Mouse (Mus musculus): ENCODE measurements around the gene Cyp2d22.
"Not testable (repeated sequence)": the region's sequence is repeated elsewhere in the genome, so short reads cannot be mapped to it uniquely, and the experiment has no call there.

Gene Cyp2d22

DNA sequence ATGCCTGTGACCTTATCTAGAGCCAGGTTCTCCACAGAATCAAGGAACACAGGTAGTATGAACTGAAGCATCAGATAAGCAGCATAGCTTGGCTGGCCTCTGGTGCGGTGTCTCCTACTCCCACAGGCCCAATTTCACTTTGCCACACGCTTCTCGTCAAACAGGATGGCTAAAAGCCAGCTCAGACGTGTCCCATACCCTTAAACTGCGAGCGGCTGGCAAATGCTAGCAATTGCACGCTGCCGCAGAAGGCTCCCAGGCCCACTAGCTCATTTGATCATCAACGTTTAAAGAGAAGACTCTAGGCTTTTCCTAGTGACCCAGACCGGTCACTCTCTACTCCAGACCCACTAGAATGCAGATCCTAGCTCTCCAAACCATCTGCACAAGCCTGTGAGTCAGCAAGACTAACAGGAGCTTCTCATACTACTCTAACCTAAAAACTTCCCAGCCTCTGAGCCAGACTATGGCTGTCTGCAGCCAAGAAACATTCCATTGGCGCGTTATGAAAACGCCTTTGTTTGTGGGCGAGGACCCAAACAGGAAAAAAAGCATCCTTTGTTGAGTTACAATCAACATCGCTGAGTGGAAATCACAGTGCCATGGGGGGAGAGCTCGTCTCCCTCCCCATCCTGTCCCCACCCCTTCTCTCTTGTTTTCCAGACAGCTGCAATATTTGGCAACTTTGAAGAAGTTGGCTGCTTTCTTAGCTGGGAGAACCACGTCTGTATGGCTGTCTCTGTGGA lies 3.5 kb downstream of the Cyp2d22 start:
- DNase-seq (ENCODE audit: low read depth, low spot score), result no peak

DNA sequence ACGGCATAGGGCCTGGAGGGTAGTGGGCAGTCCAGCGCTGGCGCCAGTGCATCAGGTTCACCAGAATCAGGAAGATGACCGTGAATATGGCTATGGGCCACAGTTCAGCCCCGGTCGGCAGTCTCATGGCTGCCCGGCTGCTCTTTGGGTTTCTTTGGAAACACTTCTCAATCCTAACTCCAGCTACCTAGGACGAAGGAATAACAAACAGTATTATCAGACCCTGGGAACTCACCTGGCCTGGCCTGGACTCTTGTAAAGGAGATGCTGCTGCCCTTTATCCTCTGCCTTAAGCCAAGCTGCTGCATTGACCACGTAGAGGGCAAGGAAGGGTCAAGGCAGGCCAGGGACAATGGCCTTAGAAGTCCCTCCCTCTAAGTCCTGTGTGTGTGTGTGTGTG lies 4.2 kb downstream of the Cyp2d22 start:
- no peak for DNase-seq (ENCODE audit: low read depth, low spot score)

DNA sequence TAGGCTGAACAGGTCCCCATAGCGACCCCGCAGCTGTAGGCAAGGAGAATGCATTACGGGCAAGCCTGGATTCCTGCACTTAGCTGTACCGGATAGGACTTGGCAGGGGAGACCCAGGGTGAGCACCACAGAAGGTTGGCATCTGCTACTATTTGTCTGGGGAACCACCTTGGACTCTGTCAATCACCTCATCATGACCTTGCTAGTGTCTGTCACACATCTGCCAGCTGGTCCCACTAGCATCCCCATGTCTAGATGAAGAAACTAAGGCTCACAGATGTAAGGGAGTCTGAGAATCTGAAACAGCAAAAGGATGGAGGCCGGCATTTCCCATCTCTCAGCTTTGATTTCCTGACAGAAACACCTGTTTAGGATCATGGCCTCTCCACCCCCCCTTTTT lies 5.6 kb downstream of the Cyp2d22 start:
- no peak for DNase-seq (ENCODE audit: low read depth, low spot score)

GRCm38 (mm10) chr15:82372991-82373390 lies 7.1 kb downstream of the Cyp2d22 start:
- DNase-seq (ENCODE audit: low read depth, low spot score), result no peak

GRCm38 (mm10) chr15:82372446-82372845 lies 7.6 kb downstream of the Cyp2d22 start:
- DNase-seq (ENCODE audit: low read depth, low spot score), result no peak

DNA sequence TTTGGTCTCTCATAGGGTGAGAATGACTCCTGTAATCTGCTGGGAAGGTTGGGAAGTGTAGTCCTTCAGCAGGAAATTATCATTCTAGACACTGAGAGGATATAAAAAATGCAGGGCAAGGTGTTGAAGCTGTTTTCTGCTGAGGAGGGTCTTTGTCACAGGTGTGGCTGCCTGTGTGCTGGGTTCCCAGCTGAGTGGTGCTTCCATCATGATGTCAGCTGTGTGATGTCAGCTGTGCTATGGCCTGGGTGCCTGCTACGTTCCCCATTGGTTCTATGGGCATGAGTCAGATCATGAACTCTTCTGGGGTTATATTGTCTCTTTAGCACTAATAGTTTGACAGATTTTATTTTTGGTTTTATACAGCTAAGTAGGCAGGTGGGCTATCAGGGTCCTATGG lies 11.2 kb downstream of the Cyp2d22 start:
- DNase-seq (ENCODE audit: low read depth, low spot score), result no peak

GRCm38 (mm10) chr15:82368146-82368545 lies 11.9 kb downstream of the Cyp2d22 start:
- no peak for DNase-seq (ENCODE audit: low read depth, low spot score)

- not testable (repeated sequence) for DNase-seq (ENCODE audit: low read depth, low spot score)
Observed at GRCm38 (mm10) chr15:82364561-82364960, 15.5 kb downstream of the Cyp2d22 start.

- DNase-seq (ENCODE audit: low read depth, low spot score), result not testable (repeated sequence)
Observed at GRCm38 (mm10) chr15:82363801-82364200, 16.3 kb downstream of the Cyp2d22 start.

- no peak for DNase-seq (ENCODE audit: low read depth, low spot score)
Observed at GRCm38 (mm10) chr15:82362234-82362633, 17.8 kb downstream of the Cyp2d22 start.

- no peak for DNase-seq (ENCODE audit: low read depth, low spot score)
Observed at GRCm38 (mm10) chr15:82361459-82362018, 18.5 kb downstream of the Cyp2d22 start.

- DNase-seq (ENCODE audit: low read depth, low spot score), result no peak
Observed at GRCm38 (mm10) chr15:82358431-82359260, 21.4 kb downstream of the Cyp2d22 start.

GRCm38 (mm10) chr15:82354126-82354945 lies 25.7 kb downstream of the Cyp2d22 start, which contains the start of gene Ndufa6:
Ndufa6 (minus strand) TSS chr15:82354322.
- peak; percentile 96 for DNase-seq (ENCODE audit: low read depth, low spot score)

GRCm38 (mm10) chr15:82353745-82354113 lies 26.3 kb downstream of the Cyp2d22 start:
- no peak for DNase-seq (ENCODE audit: low read depth, low spot score)

- DNase-seq (ENCODE audit: low read depth, low spot score), result no peak
Observed at GRCm38 (mm10) chr15:82353078-82353744, 26.8 kb downstream of the Cyp2d22 start.

DNA sequence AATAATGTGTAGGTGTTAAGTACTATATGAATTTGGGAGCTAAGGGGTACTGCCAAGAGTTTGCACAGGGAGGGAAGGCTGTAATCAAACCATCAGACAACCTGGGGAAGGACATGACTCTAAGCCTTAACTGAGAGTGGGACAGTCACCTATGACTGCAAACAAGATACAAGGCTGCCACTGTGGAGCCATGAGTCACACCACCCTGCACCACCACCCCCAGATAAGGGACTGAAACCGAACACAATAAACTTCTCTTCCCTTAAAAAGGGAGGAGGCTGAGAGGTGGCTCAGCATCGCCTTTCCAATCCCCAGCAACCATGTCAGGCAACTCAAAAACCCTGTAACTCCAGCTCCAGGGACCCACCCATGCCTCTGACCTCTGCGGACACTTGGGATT lies 28.6 kb downstream of the Cyp2d22 start:
- DNase-seq (ENCODE audit: low read depth, low spot score), result no peak

DNA sequence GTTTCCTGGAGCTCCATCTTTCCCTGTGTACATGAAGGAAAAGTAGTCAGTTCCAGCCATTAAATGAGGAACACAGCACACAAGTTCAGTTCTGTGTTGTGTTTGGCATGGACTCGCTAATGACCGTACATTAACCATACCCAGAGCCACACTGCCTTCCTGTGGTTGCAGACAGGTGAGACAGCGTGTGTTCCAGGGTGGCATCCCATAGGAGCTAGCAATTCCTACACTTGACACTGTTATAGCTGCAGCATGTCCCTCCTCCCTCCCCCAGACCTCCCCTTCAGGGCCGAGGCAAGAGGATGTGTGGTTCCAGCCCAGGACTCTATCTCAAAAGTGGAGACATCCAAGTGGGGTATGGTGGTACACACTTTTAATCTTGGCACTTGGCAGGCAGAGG lies 29.7 kb downstream of the Cyp2d22 start:
- DNase-seq (ENCODE audit: low read depth, low spot score), result no peak

GRCm38 (mm10) chr15:82348999-82349341 lies 31.1 kb downstream of the Cyp2d22 start:
- DNase-seq (ENCODE audit: low read depth, low spot score), result no peak

- no peak for DNase-seq (ENCODE audit: low read depth, low spot score)
Observed at GRCm38 (mm10) chr15:82348258-82348998, 31.6 kb downstream of the Cyp2d22 start.

GRCm38 (mm10) chr15:82347852-82348251 lies 32.2 kb downstream of the Cyp2d22 start:
- DNase-seq (ENCODE audit: low read depth, low spot score), result no peak

- DNase-seq (ENCODE audit: low read depth, low spot score), result no peak
Observed at GRCm38 (mm10) chr15:82347303-82347676, 32.8 kb downstream of the Cyp2d22 start.
